Mouse (Mus musculus) embryonic stem cell, embryonic (primary cell): Measurements from ENCODE around the gene Atg3.

ENCODE experiments used
- CTCF ChIA-PET, 4 experiments: fragments of 300-600 bp in 2 of 4; fragments of 350-600 bp in 2 of 4; sonication (Branson Sonifier 250); formaldehyde crosslinking; loops; one replicate each; lab custom pipeline; 2022; ENCODE audit warnings: inconsistent platforms in 2 of 4; lab: Charles Lee
- POLR2A ChIA-PET, 4 experiments: fragments of 300-600 bp in 2 of 4; fragments of 350-600 bp in 2 of 4; sonication (Branson Sonifier 250); formaldehyde crosslinking; loops; one replicate each; lab custom pipeline; 2022; ENCODE audit warnings: antibody characterized with exemption in 4 of 4, inconsistent platforms in 1 of 4; lab: Charles Lee

Gene Atg3

DNA sequence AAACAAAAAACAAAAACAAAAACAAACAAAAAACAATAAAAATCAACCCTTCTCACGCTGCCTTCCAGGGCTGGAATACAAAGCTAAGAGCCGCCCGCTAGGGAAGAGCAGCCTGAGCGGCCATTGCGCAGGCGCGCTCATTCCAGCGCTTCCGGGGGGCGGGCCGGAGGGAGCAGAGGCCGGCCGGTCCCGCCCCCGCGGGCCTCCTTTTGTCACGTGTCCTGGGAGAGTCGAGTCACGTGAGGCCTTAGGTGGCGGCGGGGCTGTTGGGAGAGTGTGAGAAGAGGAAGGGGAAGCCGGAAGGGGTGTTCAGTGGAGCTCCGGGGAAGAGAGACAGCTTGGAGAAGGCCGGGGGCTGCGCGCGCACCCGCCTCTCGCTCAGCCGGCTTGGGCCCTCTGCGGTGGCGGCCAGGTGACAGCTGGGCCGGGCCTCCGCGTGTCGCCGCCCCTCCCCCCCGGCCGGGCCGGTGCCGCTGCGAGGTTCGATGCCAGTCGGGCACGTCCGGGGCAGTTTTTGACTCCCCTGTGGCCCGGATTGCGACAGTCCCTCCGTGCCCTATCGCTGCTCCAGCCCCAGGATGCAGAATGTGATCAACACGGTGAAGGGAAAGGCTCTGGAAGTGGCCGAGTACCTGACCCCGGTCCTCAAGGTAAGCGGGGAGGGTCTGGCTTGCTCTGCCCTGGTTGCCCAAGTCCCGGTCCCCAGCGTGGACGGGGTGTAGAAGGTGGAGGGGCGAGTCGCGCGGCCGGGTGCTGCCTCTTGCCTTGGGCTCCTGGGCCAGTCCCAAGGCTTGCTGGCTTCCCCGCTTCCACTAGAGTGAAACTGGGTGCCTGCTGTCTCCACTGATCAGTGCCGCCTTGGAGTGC lies at the start of gene Atg3, which contains the start of gene Slc35a5:
Atg3 (plus strand) TSS at position 264 of the 867 bp plus-strand sequence.
Slc35a5 (minus strand) TSS at position 185 of the 867 bp plus-strand sequence.
- ChIA-PET CTCF (interaction anchor here in 1 of 4 experiments (0.5 to 0.6 kb wide), 2 partner anchors 433 to 1431 kb away, joined by 3 read pairs; no protein-coding TSS in a partner anchor), POLR2A (interaction anchor here in 3 of 4 experiments (0.5 to 3.3 kb wide), 21 partner anchors 9 to 1342 kb away, joined by 3 to 24 read pairs (median 3); partner anchors contain the start of genes Gtpbp8 (in 2 of the 3) and Nepro (in 1 of the 3))

DNA sequence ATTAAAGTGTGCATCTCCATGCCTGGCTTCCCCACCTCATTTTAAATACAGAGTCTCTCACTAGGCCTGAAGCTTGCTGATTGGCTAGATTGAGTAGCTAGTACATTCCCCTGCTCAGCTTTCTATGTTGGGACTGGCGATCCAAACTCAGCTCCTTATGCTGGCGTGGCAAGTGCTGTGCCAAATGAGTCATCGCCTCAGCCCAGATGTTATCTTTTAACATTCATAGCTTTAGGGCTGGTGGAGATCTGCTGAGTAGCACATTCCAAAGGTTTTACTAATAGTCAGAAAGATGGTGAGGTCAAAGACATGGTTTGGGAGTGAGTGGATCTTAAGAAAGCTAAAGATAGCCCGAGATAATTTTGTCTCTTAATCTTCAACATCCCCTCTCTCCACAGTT lies 48.1 kb upstream of the Atg3 start:
- ChIA-PET CTCF (no interaction called here), POLR2A (no interaction called here)

DNA sequence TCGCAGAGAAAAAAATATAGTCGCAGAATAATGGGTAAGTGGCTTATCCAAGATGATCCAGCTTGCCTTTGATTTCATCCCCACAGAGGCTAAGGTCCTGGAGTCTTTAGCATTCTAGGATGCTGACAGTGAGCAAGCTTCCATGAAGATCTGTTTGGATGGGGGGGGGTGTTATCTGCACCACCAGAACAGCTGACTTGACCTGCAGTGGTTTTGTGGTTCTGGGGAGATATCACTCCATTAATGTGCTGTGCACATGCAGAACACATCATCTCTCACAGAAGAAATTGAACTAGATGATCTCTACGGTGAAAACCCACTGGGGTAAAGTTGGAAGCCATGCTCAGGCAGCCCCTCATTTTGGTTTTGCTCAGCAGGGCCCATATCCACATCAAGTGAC lies 41.4 kb upstream of the Atg3 start:
- ChIA-PET CTCF (interaction anchor here in 1 of 4 experiments (0.6 kb wide), 1 partner anchor 635 kb away, joined by 3 read pairs; no protein-coding TSS in a partner anchor), POLR2A (no interaction called here)

DNA sequence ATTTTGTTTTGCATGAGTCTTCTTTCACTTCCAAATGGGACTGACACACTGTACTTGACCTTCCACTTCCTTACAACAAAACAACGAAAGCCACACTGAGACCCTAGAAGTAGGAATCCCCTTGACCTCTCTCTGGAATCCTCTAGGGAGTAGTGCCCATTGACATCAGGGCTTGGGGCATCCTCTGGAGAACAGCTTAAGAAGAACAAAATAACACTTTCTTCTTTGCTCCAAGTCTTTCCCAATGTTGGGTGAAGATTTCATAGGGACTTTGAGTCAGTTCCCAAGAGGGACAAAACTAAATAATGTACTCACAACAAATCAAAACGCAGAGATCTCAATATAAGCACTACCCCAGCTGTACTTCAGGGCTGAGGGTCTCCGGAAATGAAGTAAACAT lies 39.8 kb upstream of the Atg3 start:
- CTCF ChIA-PET, result no interaction called here
- POLR2A ChIA-PET, result no interaction called here

DNA sequence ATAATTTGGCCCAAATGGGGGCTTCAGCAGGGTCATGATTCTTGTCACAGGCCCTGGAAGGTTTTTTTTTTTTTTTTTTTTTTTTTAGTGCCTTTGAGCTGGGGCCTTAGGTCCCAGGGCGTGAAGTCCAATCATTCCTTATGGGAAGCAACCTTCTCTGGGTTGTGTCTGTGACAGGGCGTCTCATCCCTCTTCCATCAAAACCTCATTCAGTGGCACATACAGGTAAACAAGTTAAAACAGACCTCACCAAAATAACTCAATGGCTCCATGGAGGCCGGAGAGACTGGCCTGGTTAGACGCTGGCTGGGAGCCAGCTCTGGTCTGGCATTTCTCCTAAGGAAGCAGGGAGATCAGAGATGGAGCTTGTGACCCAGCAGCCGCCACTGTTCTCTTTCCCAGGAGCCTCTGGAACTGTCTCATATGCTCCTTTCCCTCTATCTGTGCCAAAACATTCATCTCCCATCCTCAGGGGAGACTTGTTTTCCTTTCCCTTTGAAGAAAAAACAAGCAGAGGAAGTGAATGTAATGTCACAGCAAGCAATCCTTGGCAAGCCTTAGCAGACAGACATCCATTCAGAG lies 37.6 kb upstream of the Atg3 start:
- CTCF ChIA-PET, result interaction anchor here in 1 of 4 experiments (0.6 kb wide), 1 partner anchor 97 kb away, joined by 3 read pairs; no protein-coding TSS in a partner anchor
- POLR2A ChIA-PET, result interaction anchor here in 2 of 4 experiments (0.6 to 0.7 kb wide), 2 partner anchors 256 to 804 kb away, joined by 3 to 4 read pairs; no protein-coding TSS in a partner anchor

DNA sequence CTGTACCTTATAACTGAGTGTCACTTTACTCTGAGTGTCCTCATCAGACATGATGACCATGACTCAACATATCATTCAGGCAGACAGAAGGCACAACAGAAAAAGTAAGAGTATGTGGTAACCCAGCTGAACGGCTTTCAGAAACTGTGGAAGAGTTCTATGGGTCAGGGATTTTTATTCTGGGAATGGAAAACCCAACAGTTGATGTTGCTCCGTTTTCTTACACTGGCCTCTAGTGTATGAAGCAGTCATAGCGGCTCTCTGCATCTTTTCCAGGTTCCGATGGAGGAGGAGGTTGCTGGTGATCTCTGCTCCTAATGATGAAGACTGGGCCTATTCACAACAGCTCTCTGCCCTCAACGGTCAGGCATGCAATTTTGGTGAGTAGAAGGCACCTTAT lies 36.0 kb upstream of the Atg3 start:
- ChIA-PET POLR2A (no interaction called here), CTCF (interaction anchor here in 1 of 4 experiments (1.2 kb wide), 1 partner anchor 397 kb away, joined by 3 read pairs; no protein-coding TSS in a partner anchor)

DNA sequence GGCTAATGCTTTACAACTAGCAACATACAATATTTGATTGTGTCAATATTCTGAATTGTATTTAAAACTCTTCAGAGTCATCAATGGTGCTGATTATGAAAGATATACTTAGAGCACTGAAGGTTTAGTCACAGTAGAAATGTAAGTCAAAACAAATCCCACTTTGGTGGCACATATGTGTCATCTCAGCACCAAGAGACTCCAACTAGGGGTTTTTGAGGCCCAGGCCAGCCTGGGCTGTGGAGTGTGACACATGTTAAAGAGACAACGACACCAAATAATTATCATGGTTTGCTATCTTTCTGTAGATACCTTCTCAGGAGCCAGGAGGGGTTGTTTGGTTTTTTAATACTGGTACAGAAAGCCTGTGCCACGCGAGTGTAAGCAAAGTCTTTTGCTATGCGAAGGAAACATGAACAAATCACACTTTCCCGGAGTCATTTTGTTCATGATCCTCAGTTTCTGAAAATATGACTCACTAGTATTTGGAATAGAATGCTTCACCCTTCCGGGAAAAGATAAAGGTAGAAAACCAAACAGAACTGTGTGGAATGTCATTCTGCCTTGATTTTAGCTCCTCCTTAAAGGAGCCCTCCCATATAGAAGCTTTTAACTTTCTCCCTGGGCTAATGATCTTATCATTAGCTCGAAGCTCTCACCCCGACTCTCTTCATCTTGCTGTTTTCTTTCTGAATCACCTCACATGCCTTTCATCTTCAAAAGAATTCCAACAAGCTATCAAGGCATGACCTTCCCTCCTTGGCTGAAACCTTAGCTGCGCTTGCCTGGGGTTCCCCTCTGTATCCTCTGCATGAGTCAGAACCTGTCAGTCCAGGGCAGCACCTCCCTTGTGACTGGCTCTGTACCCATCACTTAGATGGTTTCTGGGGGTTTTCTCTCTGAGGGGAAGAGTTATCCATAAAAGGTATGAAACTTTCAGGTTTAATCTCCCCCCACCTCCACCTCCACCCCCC lies 34.1 kb upstream of the Atg3 start:
- CTCF ChIA-PET, result interaction anchor here in 2 of 4 experiments (0.8 to 0.9 kb wide), 2 partner anchors 11 to 13 kb away, joined by 3 to 4 read pairs; no protein-coding TSS in a partner anchor
- POLR2A ChIA-PET, result interaction anchor here in 1 of 4 experiments (0.6 kb wide), 1 partner anchor 171 kb away, joined by 7 read pairs; no protein-coding TSS in a partner anchor

DNA sequence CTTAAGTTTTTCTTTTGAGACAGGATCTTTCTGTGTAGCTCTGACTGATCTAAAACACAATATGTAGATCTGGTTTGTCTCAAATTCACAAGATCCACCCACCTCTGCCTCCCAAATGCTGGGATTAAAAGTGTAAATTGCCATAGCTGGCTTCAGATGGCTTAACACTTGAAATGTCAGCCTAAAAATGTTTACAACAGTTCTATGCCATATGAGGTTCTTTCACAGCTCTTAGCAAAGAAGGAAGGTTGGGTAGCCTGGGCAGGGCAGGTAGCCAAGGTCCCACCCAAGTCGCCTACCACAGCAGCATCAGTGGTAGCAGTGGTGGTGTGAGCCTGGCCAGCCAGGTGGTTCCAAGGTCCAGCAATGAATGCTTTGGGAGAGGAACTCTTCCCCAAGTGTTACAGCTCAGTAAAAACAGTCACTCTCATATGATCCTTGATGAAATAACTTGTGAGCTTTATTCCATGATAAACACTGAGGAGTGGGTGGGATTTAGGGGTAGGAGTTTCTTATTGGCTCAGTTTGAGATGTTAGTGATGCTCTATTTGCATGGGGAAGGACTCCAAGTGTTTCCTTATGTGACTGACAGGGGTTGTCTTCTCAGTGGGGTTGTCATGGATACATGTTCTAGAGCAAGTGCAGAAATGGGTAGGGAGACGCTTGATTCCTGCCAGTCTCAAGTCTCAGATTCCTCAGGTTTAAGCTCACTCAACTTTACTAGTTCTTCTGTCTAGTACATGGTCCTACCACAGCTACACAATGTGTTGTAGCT lies 30.5 kb upstream of the Atg3 start:
- POLR2A ChIA-PET, result no interaction called here
- CTCF ChIA-PET, result no interaction called here

DNA sequence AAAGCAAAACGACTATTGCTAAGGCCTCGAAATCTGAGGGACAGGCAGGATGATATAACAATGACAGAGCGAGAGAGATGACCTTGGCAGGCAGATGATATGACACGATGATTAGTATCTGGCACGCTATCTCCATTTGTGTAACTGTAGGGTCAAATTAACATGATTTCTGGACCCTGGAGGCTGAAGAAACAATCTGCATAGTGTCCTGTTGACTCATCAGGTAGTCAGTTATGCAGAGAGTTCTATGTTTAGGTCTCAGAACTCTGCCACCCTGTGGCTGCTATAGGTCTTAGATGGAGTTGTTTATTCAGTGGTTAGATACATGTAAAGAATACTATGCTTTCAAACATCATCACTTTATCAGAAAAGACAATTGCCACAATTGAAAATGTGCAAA lies 16.9 kb upstream of the Atg3 start:
- ChIA-PET POLR2A (no interaction called here), CTCF (no interaction called here)

DNA sequence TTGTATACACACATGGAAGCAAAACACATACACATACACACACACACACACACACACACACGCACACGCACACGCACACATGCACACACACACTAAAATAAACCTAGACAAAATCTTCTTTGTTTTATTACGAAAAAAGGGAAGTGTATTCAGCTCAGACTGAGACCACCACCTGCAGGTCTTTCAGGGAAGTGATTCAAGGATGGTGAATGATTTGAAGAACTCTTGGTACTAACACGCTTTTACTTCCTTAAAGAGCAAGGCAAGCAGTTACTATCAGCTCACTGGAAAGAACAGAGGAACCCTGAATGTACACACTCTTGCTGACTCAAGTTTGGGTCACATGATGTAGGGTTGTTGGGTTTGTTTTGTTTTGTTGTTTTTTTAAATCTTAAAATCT lies 16.0 kb upstream of the Atg3 start:
- CTCF ChIA-PET, result no interaction called here
- POLR2A ChIA-PET, result interaction anchor here in 1 of 4 experiments (0.7 kb wide), 1 partner anchor 9 kb away, joined by 3 read pairs; no protein-coding TSS in a partner anchor

DNA sequence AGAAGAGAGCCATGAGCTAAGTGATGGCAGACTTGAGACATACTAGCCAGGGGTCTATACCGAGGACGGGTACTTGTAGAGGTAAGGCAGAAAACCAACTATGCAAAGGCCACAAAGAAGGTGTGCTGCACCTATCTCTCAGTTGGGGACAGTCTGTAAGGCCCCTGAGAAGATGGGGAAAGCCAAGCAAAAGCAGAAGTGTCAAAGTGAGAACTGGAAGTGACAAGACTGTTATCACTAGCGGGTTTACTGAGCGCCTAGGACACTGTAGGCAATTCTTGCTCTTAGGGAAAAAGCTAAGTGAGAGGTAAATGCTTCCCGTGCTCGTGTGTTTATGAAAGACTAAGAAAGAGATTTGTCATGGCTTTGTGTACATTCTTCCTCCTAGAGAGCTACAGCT lies 13.5 kb upstream of the Atg3 start:
- ChIA-PET CTCF (interaction anchor here in 1 of 4 experiments (1.7 kb wide), 1 partner anchor 845 kb away, joined by 3 read pairs; no protein-coding TSS in a partner anchor), POLR2A (interaction anchor here in 1 of 4 experiments (0.5 kb wide), 1 partner anchor 343 kb away, joined by 3 read pairs; no protein-coding TSS in a partner anchor)

DNA sequence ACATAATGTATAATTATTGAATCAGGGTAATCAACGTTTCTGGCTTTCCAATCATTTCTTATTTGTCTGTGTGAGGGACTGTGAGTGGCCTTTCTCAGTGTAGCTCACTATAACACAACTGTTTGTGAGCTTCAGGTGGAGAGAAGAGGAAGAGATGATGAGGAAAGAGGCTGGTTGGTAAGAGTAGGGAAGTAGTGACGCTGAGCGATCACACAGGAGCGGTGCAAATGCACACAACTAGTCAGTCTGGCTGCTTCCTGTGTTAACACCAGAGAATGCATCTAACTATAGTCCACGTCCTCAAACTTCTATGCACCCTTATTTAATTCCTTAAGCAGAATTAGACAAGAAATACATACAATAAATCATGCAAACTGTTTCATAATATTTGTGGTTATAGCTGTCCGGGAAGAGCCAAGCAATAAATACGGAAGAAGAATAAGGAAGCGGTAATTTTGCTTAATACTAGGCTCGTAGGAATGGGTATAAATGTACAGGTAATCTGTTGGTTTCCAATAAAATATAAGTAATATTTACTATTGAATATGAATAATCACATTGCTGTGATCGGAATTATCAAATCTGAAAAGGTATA lies 10.0 kb upstream of the Atg3 start:
- ChIA-PET CTCF (no interaction called here), POLR2A (interaction anchor here in 2 of 4 experiments (0.5 to 2.6 kb wide), 2 partner anchors 10 to 542 kb away, joined by 3 to 6 read pairs; partner anchors contain the start of genes Atg3 (in 1 of the 2) and Slc35a5 (in 1 of the 2))

DNA sequence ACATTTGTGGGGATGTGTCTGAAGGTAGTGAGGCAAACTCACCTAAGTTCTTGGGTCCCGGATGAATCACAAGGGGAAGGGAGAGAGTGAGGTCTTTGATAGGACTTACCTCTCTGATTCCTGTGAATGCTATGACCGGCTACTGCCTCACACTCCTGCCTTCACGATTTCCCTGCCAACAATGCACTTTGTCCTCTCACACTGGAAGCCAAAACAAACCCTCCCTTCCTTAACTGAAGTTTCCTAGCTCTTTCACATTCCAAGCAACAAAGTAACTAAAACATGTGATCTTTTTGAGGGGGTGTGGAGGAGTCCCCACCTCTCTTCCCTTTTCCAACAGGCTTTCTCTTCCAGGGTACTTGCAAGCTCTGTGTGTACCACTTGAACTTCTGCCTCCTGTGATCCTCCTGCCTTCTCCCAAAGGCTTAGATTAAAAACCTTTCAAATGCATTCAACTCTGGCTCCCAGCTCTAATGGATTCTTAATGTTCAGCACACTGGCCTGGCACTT lies 3.8 kb upstream of the Atg3 start:
- ChIA-PET CTCF (no interaction called here), POLR2A (no interaction called here)

DNA sequence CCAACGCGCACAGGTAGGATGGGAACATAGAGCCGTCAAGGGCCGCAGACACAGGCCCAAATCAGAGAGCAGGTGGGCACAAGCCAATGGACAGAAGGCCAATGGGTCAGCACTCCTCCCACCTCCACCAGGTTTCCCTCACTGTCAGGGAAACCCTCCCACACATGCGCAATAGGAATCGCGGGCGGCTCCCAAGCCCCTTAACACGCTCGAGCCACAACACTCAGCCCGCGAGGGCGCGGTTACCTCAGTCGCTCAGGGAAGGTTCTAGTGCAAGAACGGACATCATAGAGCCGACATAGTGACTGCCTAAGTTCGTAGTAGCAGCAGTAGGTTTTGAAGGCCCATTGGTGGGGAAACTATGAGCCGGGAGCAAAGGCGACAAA lies 456 bp upstream of the Atg3 start:
- ChIA-PET POLR2A (interaction anchor here in 3 of 4 experiments (0.5 to 3.3 kb wide), 17 partner anchors 8 to 1343 kb away, joined by 3 to 24 read pairs (median 3); partner anchors contain the start of genes Gtpbp8 (in 1 of the 3) and Nepro (in 1 of the 3)), CTCF (no interaction called here)

DNA sequence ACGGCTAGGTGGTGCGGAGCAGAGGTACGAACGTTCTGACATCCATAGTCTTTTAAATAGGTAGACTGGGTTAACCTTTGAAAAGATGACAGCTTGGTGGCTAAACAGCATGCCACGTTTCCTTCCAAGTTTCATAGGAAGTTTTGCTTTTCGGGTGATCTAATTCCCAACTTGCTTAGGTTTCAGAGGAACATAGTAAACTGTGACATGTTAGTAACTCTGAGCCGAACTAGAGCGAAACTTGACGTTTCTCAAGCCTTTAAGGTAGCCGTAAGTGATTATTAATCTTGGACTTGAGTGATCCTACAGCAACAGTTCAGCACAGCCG lies 768 bp downstream of the Atg3 start:
- ChIA-PET POLR2A (interaction anchor here in 3 of 4 experiments (0.8 to 3.3 kb wide), 8 partner anchors 9 to 435 kb away, joined by 3 to 24 read pairs (median 4); partner anchors contain the start of genes Gtpbp8 (in 2 of the 3) and Nepro (in 1 of the 3)), CTCF (no interaction called here)

DNA sequence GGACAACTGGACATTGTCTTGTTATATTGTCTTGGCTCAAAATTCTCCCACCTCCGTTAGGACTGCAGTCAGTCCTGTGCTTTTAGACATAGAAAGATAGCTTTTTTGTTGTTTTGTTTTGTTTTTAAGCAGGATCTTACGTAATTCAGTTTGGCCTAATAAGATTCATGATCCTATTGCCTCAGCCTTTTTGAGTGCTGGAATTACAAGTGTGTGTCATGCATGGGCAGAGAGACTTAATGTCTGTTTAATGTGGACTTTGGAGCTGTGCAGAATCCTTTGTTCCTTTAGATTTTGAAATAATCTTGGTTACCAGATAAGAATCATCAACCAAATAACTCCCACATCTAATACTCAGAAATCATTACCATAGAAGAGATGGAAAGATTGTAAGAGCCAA lies 20.0 kb downstream of the Atg3 start:
- ChIA-PET CTCF (no interaction called here), POLR2A (no interaction called here)

DNA sequence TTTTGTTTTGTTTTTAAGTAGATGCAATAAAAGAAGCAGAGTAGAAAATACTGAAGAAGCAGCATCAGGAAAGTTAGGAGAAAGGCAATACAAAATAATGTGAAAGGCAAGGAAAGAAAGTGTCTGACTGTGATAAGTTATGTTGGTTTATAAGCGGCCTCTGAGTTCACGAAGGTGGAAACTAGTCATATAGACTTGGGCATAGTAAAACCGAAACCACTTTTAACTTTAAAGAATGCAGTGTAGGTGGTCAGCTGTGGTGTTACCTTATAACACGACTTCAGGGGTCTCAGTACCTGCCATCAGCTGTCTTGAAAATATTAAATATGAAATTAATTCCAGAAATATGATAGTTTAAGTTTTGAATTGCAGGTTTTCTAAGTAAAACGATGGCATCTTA lies 23.2 kb downstream of the Atg3 start:
- CTCF ChIA-PET, result no interaction called here

More for the DNA sequence above, 23.2 kb downstream of the Atg3 start:
- POLR2A ChIA-PET, result no interaction called here
